Mouse (Mus musculus) liver, postnatal 0 days (tissue): Measurements from ENCODE around the gene 4931406P16Rik.

Experiments
- CTCF ChIP-seq: sonication (generic); IDR thresholded peaks from 2 replicates; pipeline ENCODE4 v1.5.1; 2016; ENCODE audit warnings: antibody characterized with exemption, low read depth
- EP300 ChIP-seq: IDR thresholded peaks from 2 replicates; pipeline ENCODE4 v1.6.1; 2016; ENCODE audit warnings: antibody characterized with exemption, low read depth, mild to moderate bottlenecking

GRCm38 (mm10) chr7:34321119-34321518, 7.8 kb upstream of the 4931406P16Rik start:
- TF ChIP-seq CTCF (no peak), EP300 (no peak)
